Mouse (Mus musculus) left cerebral cortex, postnatal 14 days (tissue): ENCODE results near the gene Sept10. TPM values are rescaled to one million over a fixed set of nuclear protein-coding genes. Genes with fewer than 3 reads are reported as not detected.
A peak's percentile ranks its signal among the peaks of the same experiment; 100 is the strongest.
"Not testable (repeated sequence)": the region's sequence is repeated elsewhere in the genome, so short reads cannot be mapped to it uniquely, and the experiment has no call there.

ENCODE experiments used
- DNase-seq, 2 experiments: peaks; one replicate each; pipeline ENCODE4 v3.0.0; 2021 to 2022; ENCODE audit warnings: low spot score in 2 of 2, mixed read lengths in 1 of 2
- intact Hi-C: fragments of 180-260 bp; cut with DNase I; formaldehyde crosslinking; loops from one replicate; pipeline ENCODE4 v1.15.1; 2025
- total RNA-seq, 2 experiments: library from RNA; stranded (reverse); gene quantifications; 2 replicates each; pipeline ENCODE4 v1.2.3; 2021

The Sept10 gene
- total RNA-seq, 2 experiments from 2014 or later, result 7.4 to 9.5 TPM

GRCm38 (mm10) chr10:59150938-59151657, 70.5 kb downstream of the Sept10 start:
- DNase-seq, result no peak
- intact Hi-C loops, result loop anchor here (2.0 kb wide), 1 partner anchor 338 kb away; the partner anchor contains the start of gene Sh3rf3

GRCm38 (mm10) chr10:59149956-59150383, 71.7 kb downstream of the Sept10 start:
- peak; percentile 76 to 80 for DNase-seq
- intact Hi-C loops, result loop anchor here (2.0 kb wide), 2 partner anchors 41 to 337 kb away; partner anchors contain the start of gene Sh3rf3

- DNase-seq, result no peak
- intact Hi-C loops, result no loop called here
Measured at GRCm38 (mm10) chr10:59133478-59134009, 88.1 kb downstream of the Sept10 start.

DNA sequence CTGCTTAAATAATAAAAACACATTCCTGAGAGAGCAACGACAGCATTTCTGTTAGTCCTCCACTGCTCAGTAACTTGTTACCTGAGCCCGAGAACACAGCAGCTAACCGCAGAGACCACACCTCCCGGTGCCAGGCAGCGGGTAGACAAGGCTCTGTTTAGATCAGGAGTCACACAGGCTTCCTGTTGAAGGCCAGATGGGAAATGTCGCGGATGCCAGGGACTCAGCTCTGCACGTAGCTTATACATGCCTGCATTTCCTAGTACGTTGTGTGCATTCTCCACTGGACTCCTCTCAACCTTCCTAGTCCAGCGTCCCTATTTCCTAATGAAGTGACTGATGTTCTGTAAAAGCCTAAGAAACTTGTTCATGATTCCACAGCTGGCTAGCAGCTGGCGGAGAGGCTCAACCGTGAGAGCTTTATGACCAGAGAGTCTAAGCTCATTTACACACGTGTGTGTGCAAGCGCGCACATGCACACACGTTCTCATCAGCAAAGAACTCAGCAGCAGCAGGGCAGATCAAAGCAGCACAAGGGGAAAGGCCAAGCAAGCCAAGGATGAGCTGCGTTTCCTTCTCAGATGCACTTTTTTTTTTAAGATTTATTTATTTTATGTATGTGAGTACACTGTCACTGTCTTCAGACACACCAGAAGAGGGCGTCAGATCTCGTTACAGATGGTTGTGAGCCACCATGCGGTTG, 89.6 kb downstream of the Sept10 start:
- intact Hi-C loops, result no loop called here

DNA sequence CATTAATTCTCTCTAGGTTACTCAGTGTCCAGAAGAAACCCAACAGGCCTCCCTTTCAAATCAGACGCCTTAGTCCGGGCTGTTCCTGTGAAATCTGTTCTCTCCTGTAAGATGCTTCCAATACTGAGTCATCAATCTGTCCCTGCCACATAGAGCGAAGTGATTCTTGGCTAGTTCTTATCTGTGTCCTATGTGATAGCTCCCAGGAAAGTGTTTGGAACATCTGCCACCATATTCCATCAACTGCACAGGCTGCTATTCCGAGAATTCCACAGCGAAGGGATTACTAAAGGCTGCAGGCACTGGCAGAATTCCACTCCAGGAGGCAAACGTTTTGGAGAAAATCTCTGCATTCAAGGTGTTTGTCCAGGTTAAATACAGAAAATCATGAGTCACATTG, 94.0 kb downstream of the Sept10 start:
- intact Hi-C loops, result no loop called here
- DNase-seq, result peak in 1 of 2 experiments; percentile 60

More for the DNA sequence above, 89.6 kb downstream of the Sept10 start:
- DNase-seq, result no peak

DNA sequence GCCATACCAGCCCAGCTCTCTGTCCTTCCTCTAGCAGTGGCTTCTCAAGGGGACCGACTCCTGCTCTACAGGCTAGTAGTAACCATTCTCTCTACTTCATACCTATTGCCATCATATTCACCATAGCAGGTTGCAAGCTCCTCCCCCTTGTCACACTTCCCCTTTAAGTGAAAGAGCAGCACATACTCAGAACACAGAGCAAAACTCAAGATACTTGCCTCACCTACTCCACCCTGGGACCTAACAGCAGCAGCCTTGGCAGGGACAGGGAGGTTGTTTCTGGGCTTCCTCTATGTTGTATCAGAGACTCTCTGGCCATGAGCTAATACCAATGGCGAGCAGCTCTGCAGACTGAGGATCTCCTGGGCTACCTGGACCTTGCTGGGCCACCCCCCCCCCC, 96.2 kb downstream of the Sept10 start:
- intact Hi-C loops, result no loop called here
- no peak for DNase-seq

DNA sequence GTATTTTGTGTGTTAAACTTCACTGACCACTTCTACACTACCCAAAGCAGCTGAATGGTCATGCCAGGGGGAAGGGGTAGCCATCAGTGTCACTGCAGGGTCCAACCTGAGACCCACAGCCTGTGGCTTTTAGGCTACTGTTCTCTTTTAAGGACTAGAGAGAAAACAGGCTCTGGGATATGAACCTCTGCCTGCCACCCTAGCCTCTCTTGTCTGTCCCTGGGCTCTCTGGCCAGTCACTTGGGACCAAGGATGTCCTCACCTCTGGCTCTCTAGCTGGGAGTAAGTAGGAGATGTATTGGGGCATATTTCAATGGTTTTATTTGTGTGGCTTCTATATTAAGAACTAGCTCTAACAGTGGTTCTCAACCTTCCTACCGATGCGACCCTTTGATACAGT, 101.8 kb downstream of the Sept10 start:
- intact Hi-C loops, result no loop called here
- no peak for DNase-seq

DNA sequence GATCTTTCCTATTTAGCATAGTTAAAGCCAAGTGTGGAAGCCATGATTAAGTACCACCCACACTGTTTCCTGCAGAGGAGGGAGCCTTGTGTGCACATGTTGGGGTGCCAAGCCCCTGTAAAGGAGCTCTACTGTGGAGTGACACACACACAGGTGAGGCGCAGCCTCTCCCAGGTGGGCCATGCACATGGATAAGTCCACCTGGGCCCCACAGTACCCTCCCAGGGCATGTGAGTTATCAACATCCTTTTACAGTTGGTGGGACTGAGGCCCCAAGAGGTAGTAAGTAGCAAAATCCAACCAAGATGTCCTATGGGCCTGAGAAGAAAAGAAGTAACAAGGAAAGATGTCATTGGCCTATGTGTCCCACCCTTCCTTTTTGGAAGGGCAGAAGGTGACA, 102.6 kb downstream of the Sept10 start:
- intact Hi-C loops, result no loop called here
- DNase-seq, result no peak

GRCm38 (mm10) chr10:59117555-59117954, 104.1 kb downstream of the Sept10 start:
- no peak for DNase-seq
- intact Hi-C loops, result no loop called here

DNA sequence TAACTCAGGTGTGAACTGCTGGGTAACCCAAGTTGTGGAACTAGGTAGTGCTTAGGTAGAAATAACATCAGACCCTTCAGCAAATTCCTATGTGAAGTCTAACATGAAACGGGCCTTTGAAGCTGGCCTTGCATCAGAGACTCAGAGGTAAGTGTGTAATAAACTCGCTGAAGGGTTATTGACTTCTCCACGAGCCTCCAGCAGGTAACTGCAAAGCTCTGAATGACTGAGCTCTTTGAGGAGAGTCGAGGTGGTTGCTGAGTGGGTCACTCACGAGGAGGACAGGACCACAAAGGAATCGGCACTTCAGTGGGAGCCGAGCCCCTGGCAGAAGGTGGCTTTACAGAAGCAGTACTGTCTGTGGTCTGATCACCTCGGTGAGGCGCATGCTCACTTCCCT, 105.3 kb downstream of the Sept10 start:
- DNase-seq, result no peak
- intact Hi-C loops, result no loop called here

DNA sequence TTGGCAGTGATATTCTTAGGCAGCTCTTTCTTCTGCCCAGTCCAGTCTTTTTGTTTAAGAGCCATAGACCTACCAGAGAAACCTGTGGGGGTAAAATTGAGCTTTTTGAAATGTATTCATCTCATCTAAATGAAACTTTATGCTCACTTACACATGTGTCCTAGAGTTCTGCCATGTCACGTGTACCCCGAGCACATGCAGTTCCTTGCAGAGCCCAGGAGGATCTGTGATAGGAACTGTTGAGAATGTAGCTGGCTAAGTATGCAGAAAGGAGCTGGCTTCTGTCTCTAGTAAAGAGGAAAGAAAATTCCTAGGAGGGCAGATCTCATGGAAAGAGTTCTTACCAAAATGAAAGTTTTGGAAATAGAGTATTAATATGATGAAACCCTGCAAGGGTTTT, 106.0 kb downstream of the Sept10 start:
- intact Hi-C loops, result no loop called here

GRCm38 (mm10) chr10:59114535-59115291, 106.9 kb downstream of the Sept10 start:
- peak; percentile 82 to 90 for DNase-seq
- intact Hi-C loops, result no loop called here

More for the DNA sequence above, 106.0 kb downstream of the Sept10 start:
- peak in 1 of 2 experiments; percentile 57 for DNase-seq

GRCm38 (mm10) chr10:59113386-59113785, 108.3 kb downstream of the Sept10 start:
- DNase-seq, result no peak
- intact Hi-C loops, result no loop called here

DNA sequence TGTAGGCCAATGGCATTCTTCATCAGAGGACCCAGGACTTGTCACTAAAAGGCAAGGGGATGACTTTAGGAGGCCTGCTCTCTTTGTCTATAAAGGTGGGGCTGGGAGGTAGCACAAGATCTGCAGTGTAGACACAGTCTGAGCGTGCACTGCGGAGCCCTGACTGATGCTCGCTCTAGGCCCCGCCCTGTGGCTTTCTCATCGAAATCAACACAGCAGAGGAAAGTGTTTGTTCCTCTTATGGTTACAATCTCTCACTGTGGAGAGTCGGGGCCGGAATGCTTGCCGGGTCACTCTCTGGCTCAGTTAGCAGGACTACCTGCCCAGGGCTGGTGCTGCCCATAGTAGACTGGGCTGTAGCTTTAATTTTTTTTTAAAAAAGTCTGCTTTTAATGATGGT, 108.9 kb downstream of the Sept10 start:
- intact Hi-C loops, result no loop called here
- DNase-seq, result no peak

GRCm38 (mm10) chr10:59110386-59110785, 111.3 kb downstream of the Sept10 start:
- DNase-seq, result no peak
- intact Hi-C loops, result no loop called here

DNA sequence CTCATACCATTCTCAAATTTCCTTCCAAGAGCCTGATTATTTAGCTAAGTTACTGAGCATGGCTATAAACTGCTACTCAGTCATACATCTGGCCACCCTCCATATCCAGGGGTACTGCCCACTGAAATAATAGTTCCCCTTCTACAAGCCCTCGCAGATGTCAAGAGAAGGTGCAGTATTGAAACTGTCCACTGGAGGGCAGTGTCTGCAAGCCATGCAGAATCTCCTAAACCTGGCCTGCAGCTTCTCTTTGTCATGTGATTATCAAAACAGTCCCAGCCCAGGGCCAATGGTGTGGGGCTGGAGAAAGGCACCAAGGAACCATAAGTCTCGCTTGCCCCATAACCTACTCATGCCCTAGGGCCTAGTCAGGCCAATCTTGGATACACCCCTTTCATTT, 112.6 kb downstream of the Sept10 start:
- intact Hi-C loops, result loop anchor here (2.0 kb wide), 2 partner anchors 40 to 184 kb away; no protein-coding TSS in a partner anchor
- peak; percentile 84 to 88 for DNase-seq

- intact Hi-C loops, result no loop called here
- no peak for DNase-seq
Measured at GRCm38 (mm10) chr10:59106644-59107043, 115.0 kb downstream of the Sept10 start.

GRCm38 (mm10) chr10:59105885-59106284, 115.8 kb downstream of the Sept10 start:
- no peak for DNase-seq
- intact Hi-C loops, result no loop called here

DNA sequence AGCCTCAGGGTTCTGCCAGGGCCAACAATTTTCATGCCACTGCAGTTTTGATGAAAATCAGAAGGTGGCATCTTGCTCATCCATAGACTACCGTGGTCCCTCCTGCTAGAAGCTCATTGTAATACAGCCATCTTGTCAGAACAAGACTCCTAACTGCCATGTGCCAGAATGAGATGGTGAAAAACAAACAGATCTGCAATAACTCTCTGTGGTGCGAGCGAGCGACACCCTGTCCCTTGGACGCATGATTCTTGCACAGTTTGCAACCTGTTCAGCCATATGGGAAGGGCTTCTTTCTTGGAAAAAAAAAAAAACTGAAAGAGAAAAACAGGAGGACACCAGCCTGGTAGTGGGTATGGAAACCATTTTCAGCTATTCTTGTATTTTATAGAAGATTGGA, 117.0 kb downstream of the Sept10 start:
- DNase-seq, result no peak
- intact Hi-C loops, result no loop called here

- intact Hi-C loops, DNase-seq: not testable (repeated sequence)
Measured at GRCm38 (mm10) chr10:59103076-59103475, 118.6 kb downstream of the Sept10 start.
